Mouse (Mus musculus): Measurements from ENCODE around the gene Pi4k2b.
"Not testable (repeated sequence)": the region's sequence is repeated elsewhere in the genome, so short reads cannot be mapped to it uniquely, and the experiment has no call there.

The Pi4k2b gene

GRCm38 (mm10) chr5:52741391-52742111, at the start of gene Pi4k2b:
Gene Pi4k2b (plus strand): TSS chr5:52741574.
- DNase-seq (ENCODE audit: low spot score) = peak; percentile 83

- DNase-seq (ENCODE audit: low spot score) = no peak
These were observed 44.1 kb upstream of the Pi4k2b start for GRCm38 (mm10) chr5:52697291-52697690.

GRCm38 (mm10) chr5:52697882-52698440, 43.4 kb upstream of the Pi4k2b start:
- not testable (repeated sequence) for DNase-seq (ENCODE audit: low spot score)

- DNase-seq (ENCODE audit: low spot score) = no peak
These were observed 36.8 kb upstream of the Pi4k2b start for GRCm38 (mm10) chr5:52704562-52704961.

GRCm38 (mm10) chr5:52712704-52713103, 28.7 kb upstream of the Pi4k2b start:
- no peak for DNase-seq (ENCODE audit: low spot score)

- DNase-seq (ENCODE audit: low spot score) = no peak
These were observed 24.5 kb upstream of the Pi4k2b start for GRCm38 (mm10) chr5:52716742-52717448.

GRCm38 (mm10) chr5:52721003-52721402, 20.4 kb upstream of the Pi4k2b start:
- DNase-seq (ENCODE audit: low spot score) = no peak

GRCm38 (mm10) chr5:52727747-52728146, 13.6 kb upstream of the Pi4k2b start:
- no peak for DNase-seq (ENCODE audit: low spot score)

GRCm38 (mm10) chr5:52732811-52733210, 8.6 kb upstream of the Pi4k2b start:
- no peak for DNase-seq (ENCODE audit: low spot score)

GRCm38 (mm10) chr5:52736046-52736445, 5.3 kb upstream of the Pi4k2b start:
- DNase-seq (ENCODE audit: low spot score) = no peak

GRCm38 (mm10) chr5:52742112-52742813, 889 bp downstream of the Pi4k2b start:
- DNase-seq (ENCODE audit: low spot score) = peak; percentile 42

GRCm38 (mm10) chr5:52743231-52743630, 1.9 kb downstream of the Pi4k2b start:
- no peak for DNase-seq (ENCODE audit: low spot score)

GRCm38 (mm10) chr5:52746920-52747319, 5.5 kb downstream of the Pi4k2b start:
- DNase-seq (ENCODE audit: low spot score) = no peak

GRCm38 (mm10) chr5:52748732-52749131, 7.4 kb downstream of the Pi4k2b start:
- DNase-seq (ENCODE audit: low spot score) = no peak

GRCm38 (mm10) chr5:52753146-52753545, 11.8 kb downstream of the Pi4k2b start:
- no peak for DNase-seq (ENCODE audit: low spot score)

- no peak for DNase-seq (ENCODE audit: low spot score)
These were observed 12.8 kb downstream of the Pi4k2b start for GRCm38 (mm10) chr5:52754196-52754595.

- no peak for DNase-seq (ENCODE audit: low spot score)
These were observed 14.0 kb downstream of the Pi4k2b start for GRCm38 (mm10) chr5:52755337-52755736.

- no peak for DNase-seq (ENCODE audit: low spot score)
These were observed 14.6 kb downstream of the Pi4k2b start for GRCm38 (mm10) chr5:52755989-52756388.

- DNase-seq (ENCODE audit: low spot score) = no peak
These were observed 21.2 kb downstream of the Pi4k2b start for GRCm38 (mm10) chr5:52762586-52762985.

- DNase-seq (ENCODE audit: low spot score) = no peak
These were observed 32.9 kb downstream of the Pi4k2b start for GRCm38 (mm10) chr5:52774267-52774666.

GRCm38 (mm10) chr5:52775237-52775636, 33.9 kb downstream of the Pi4k2b start, which contains the start of gene Zcchc4:
Gene Zcchc4 (plus strand): TSS chr5:52775409.
- DNase-seq (ENCODE audit: low spot score) = no peak

Measured in ovary, postnatal 36 days (tissue).